Mouse (Mus musculus): Measurements from ENCODE around the gene Cd24a. TPM values are rescaled to one million over a fixed set of nuclear protein-coding genes. Genes with fewer than 3 reads are reported as not detected.
A peak's percentile ranks its signal among the peaks of the same experiment; 100 is the strongest.

Gene Cd24a
- total and polyA plus RNA-seq, 2 experiments from 2014 or later: 326 to 609 TPM

- Histone ChIP-seq H3K27me3 (ENCODE audit: insufficient read depth, low read length) (no peaks in the 10 kb centered on the region), H3K27ac (ENCODE audit: low read depth, low read length) (no peak overlapping the region), H3K4me2 (ENCODE audit: low read depth, low read length, poor library complexity, severe bottlenecking) (peak overlapping the region; percentile 58; the same call in 1 of the 2 replicates), H3K36me3 (ENCODE audit: insufficient read depth, low read length) (no peaks in the 10 kb centered on the region), H3K4me1 (ENCODE audit: insufficient read depth, low read length) (peaks cover 5% of the 10 kb centered on the region; the same call in 1 of the 2 replicates), H3K9me3 (ENCODE audit: low read length) (no peaks in the 10 kb centered on the region), H3K4me3 (ENCODE audit: low read depth, low read length) (peak overlapping the region; percentile 87; the same call in 1 of the 2 replicates), H3K9ac (replicated peaks; ENCODE audit: low read length, poor library complexity, severe bottlenecking) (no peak overlapping the region)
- WGBS: 55% methylated on average over 7 of the region's 8 CpGs
- TF ChIP-seq CTCF (IDR thresholded peaks at IDR 0.05): no peak
- no peak for DNase-seq (ENCODE audit: low spot score)
- peak; percentile 9; the same call in 1 of the 2 replicates for ATAC-seq (ENCODE audit: low FRiP score)
Measured at GRCm38 (mm10) chr10:43541153-43541544, 36.9 kb upstream of the Cd24a start.

GRCm38 (mm10) chr10:43549411-43549810 is 28.7 kb upstream of the Cd24a start:
- no peak overlapping the region for H3K27ac ChIP-seq (ENCODE audit: low read depth, low read length)
- no peaks in the 10 kb centered on the region for H3K9me3 ChIP-seq (ENCODE audit: low read length)
- H3K9ac ChIP-seq (replicated peaks; ENCODE audit: low read length, poor library complexity, severe bottlenecking): no peak overlapping the region
- DNase-seq (ENCODE audit: low spot score): no peak
- TF ChIP-seq CTCF (IDR thresholded peaks at IDR 0.05): peak; percentile 36
- no peak overlapping the region for H3K4me2 ChIP-seq (ENCODE audit: low read depth, low read length, poor library complexity, severe bottlenecking)
- H3K27me3 ChIP-seq (ENCODE audit: insufficient read depth, low read length): no peaks in the 10 kb centered on the region
- no peaks in the 10 kb centered on the region for H3K4me1 ChIP-seq (ENCODE audit: insufficient read depth, low read length)
- no peaks in the 10 kb centered on the region for H3K36me3 ChIP-seq (ENCODE audit: insufficient read depth, low read length)
- no peak overlapping the region for H3K4me3 ChIP-seq (ENCODE audit: low read depth, low read length)
- WGBS: 66% methylated on average over 5 of the region's 5 CpGs
- no peak for ATAC-seq (ENCODE audit: low FRiP score)

- no peak overlapping the region for H3K27ac ChIP-seq (ENCODE audit: low read depth, low read length)
- WGBS: 36% methylated on average over 3 of the region's 3 CpGs
- no peak for ATAC-seq (ENCODE audit: low FRiP score)
- H3K27me3 ChIP-seq (ENCODE audit: insufficient read depth, low read length): no peaks in the 10 kb centered on the region
- no peak overlapping the region for H3K9ac ChIP-seq (replicated peaks; ENCODE audit: low read length, poor library complexity, severe bottlenecking)
- H3K36me3 ChIP-seq (ENCODE audit: insufficient read depth, low read length): no peaks in the 10 kb centered on the region
- H3K4me3 ChIP-seq (ENCODE audit: low read depth, low read length): no peak overlapping the region
- H3K4me1 ChIP-seq (ENCODE audit: insufficient read depth, low read length): no peaks in the 10 kb centered on the region
- H3K9me3 ChIP-seq (ENCODE audit: low read length): no peaks in the 10 kb centered on the region
- no peak for DNase-seq (ENCODE audit: low spot score)
- no peak overlapping the region for H3K4me2 ChIP-seq (ENCODE audit: low read depth, low read length, poor library complexity, severe bottlenecking)
- TF ChIP-seq CTCF (IDR thresholded peaks at IDR 0.05): no peak
Measured at GRCm38 (mm10) chr10:43550923-43551322, 27.2 kb upstream of the Cd24a start.

- peak; percentile 32 for DNase-seq (ENCODE audit: low spot score)
- H3K9me3 ChIP-seq (ENCODE audit: low read length): no peaks in the 10 kb centered on the region
- peak; percentile 52; the same call in 1 of the 2 replicates for ATAC-seq (ENCODE audit: low FRiP score)
- no peaks in the 10 kb centered on the region for H3K27me3 ChIP-seq (ENCODE audit: insufficient read depth, low read length)
- TF ChIP-seq CTCF (IDR thresholded peaks at IDR 0.05): no peak
- H3K4me2 ChIP-seq (ENCODE audit: low read depth, low read length, poor library complexity, severe bottlenecking): no peak overlapping the region
- no peaks in the 10 kb centered on the region for H3K36me3 ChIP-seq (ENCODE audit: insufficient read depth, low read length)
- H3K27ac ChIP-seq (ENCODE audit: low read depth, low read length): no peak overlapping the region
- WGBS: 35% methylated on average over 3 of the region's 3 CpGs
- no peak overlapping the region for H3K9ac ChIP-seq (replicated peaks; ENCODE audit: low read length, poor library complexity, severe bottlenecking)
- no peak overlapping the region for H3K4me3 ChIP-seq (ENCODE audit: low read depth, low read length)
- no peaks in the 10 kb centered on the region for H3K4me1 ChIP-seq (ENCODE audit: insufficient read depth, low read length)
Measured at GRCm38 (mm10) chr10:43551388-43551787, 26.7 kb upstream of the Cd24a start.

GRCm38 (mm10) chr10:43557630-43558165 is 20.4 kb upstream of the Cd24a start:
- Histone ChIP-seq H3K4me3 (ENCODE audit: low read depth, low read length) (no peak overlapping the region), H3K9ac (replicated peaks; ENCODE audit: low read length, poor library complexity, severe bottlenecking) (no peak overlapping the region), H3K27me3 (ENCODE audit: insufficient read depth, low read length) (no peaks in the 10 kb centered on the region), H3K36me3 (ENCODE audit: insufficient read depth, low read length) (no peaks in the 10 kb centered on the region), H3K27ac (ENCODE audit: low read depth, low read length) (no peak overlapping the region), H3K4me2 (ENCODE audit: low read depth, low read length, poor library complexity, severe bottlenecking) (no peak overlapping the region), H3K9me3 (ENCODE audit: low read length) (no peaks in the 10 kb centered on the region), H3K4me1 (ENCODE audit: insufficient read depth, low read length) (no peaks in the 10 kb centered on the region)
- no peak for DNase-seq (ENCODE audit: low spot score)
- 90% methylated on average over 5 of the region's 5 CpGs for WGBS
- no peak for TF ChIP-seq CTCF (IDR thresholded peaks at IDR 0.05)
- ATAC-seq (ENCODE audit: low FRiP score): no peak

GRCm38 (mm10) chr10:43559313-43559712 is 18.8 kb upstream of the Cd24a start:
- DNase-seq (ENCODE audit: low spot score) (no peak), ATAC-seq (ENCODE audit: low FRiP score) (no peak)
- Histone ChIP-seq H3K9ac (replicated peaks; ENCODE audit: low read length, poor library complexity, severe bottlenecking) (no peak overlapping the region), H3K36me3 (ENCODE audit: insufficient read depth, low read length) (no peaks in the 10 kb centered on the region), H3K27me3 (ENCODE audit: insufficient read depth, low read length) (no peaks in the 10 kb centered on the region), H3K4me2 (ENCODE audit: low read depth, low read length, poor library complexity, severe bottlenecking) (no peak overlapping the region), H3K4me1 (ENCODE audit: insufficient read depth, low read length) (no peaks in the 10 kb centered on the region), H3K4me3 (ENCODE audit: low read depth, low read length) (no peak overlapping the region), H3K9me3 (ENCODE audit: low read length) (no peaks in the 10 kb centered on the region), H3K27ac (ENCODE audit: low read depth, low read length) (no peak overlapping the region)
- 89% methylated on average over 11 of the region's 11 CpGs for WGBS
- no peak for TF ChIP-seq CTCF (IDR thresholded peaks at IDR 0.05)

Data from midbrain, postnatal 0 days (tissue).